Mouse (Mus musculus) B cell, adult 67 days (primary cell): Measurements from ENCODE around the gene Irf8. TPM values are rescaled to one million over a fixed set of nuclear protein-coding genes. Genes with fewer than 3 reads are reported as not detected.

ENCODE experiments used
- total RNA-seq, 2 experiments: library from RNA; stranded (reverse); gene quantifications; 4 replicates each; pipeline ENCODE4 v1.2.4; 2023

The Irf8 gene
- total RNA-seq = 100 to 1,000 TPM; 392 to 454 TPM

GRCm38 (mm10) chr8:120735770-120736481, at the start of gene Irf8:
Gene Irf8, plus strand, starts transcription at chr8:120736358.

Other genes with a start within 250 kb of the Irf8 start
- 1 to 10 TPM; 3.9 to 4.8 TPM for gene Gins2, start 147.1 kb upstream of the Irf8 start, total RNA-seq
- gene 1190005I06Rik, start 88.7 kb upstream of the Irf8 start, total RNA-seq = not detected
- gene Gm27021, start 68.3 kb upstream of the Irf8 start, total RNA-seq = not detected
- 100 to 1,000 TPM; 389 to 443 TPM for gene Cox4i1, start 68.1 kb upstream of the Irf8 start, total RNA-seq
- gene Emc8, start 67.8 kb upstream of the Irf8 start, total RNA-seq = 10 to 100 TPM; 28.6 to 34.8 TPM